Mouse (Mus musculus) MEL (cell line): ENCODE measurements around the gene Caml. TPM values are rescaled to one million over a fixed set of nuclear protein-coding genes. Genes with fewer than 3 reads are reported as not detected.
"Not testable (repeated sequence)": the region's sequence is repeated elsewhere in the genome, so short reads cannot be mapped to it uniquely, and the experiment has no call there.

ENCODE experiments used
- DNase-seq: peaks from one replicate; pipeline ENCODE4 v3.0.0; 2011; ENCODE audit warnings: low read depth, low spot score
- H3K27ac ChIP-seq: 2 replicates; pipeline ENCODE4 v1.5.1; 2012; ENCODE audit warnings: low read depth, mild to moderate bottlenecking, control low read depth, low read length, moderate library complexity; ENCODE audit not compliant: control insufficient read depth
- H3K27me3 ChIP-seq, 2 experiments: fragments of 150-350 bp in 1 of 2; sonication (generic) in 1 of 2; 2 replicates each; pipeline ENCODE4 v1.6.1; 2012; ENCODE audit warnings: low read length in 2 of 2, mild to moderate bottlenecking in 2 of 2, improper control_type of control experiment in 1 of 2, moderate library complexity in 1 of 2; ENCODE audit not compliant: insufficient read depth in 2 of 2, control insufficient read depth in 1 of 2
- H3K36me3 ChIP-seq, 2 experiments: 2 replicates each; pipeline ENCODE4 v1.6.1; 2012 to 2014; ENCODE audit warnings: low read length in 2 of 2, improper control_type of control experiment in 1 of 2, inconsistent platforms in 1 of 2, mild to moderate bottlenecking in 1 of 2; ENCODE audit not compliant: insufficient read depth in 2 of 2, control insufficient read depth in 1 of 2
- H3K4me1 ChIP-seq, 2 experiments: fragments of 150-350 bp in 1 of 2; sonication (generic) in 1 of 2; 2 replicates each; pipeline ENCODE4 v1.6.1; 2012; ENCODE audit warnings: low read length in 2 of 2, improper control_type of control experiment in 1 of 2, mild to moderate bottlenecking in 1 of 2; ENCODE audit not compliant: insufficient read depth in 2 of 2, control insufficient read depth in 1 of 2
- H3K4me3 ChIP-seq, 2 experiments: fragments of 150-350 bp in 1 of 2; sonication (generic) in 1 of 2; 2 replicates each; pipeline ENCODE4 v1.5.1; 2012; ENCODE audit warnings: low read depth in 2 of 2, low read length in 2 of 2, mild to moderate bottlenecking in 2 of 2, moderate library complexity in 2 of 2, control low read depth in 1 of 2, improper control_type of control experiment in 1 of 2; ENCODE audit not compliant: control insufficient read depth in 1 of 2, insufficient read depth in 1 of 2
- H3K79me2 ChIP-seq: 2 replicates; pipeline ENCODE4 v1.6.1; 2012; ENCODE audit warnings: mild to moderate bottlenecking, low read length, moderate library complexity; ENCODE audit not compliant: control insufficient read depth, poor library complexity, insufficient read depth
- H3K9ac ChIP-seq: 2 replicates; pipeline ENCODE4 v1.6.1; 2012; ENCODE audit warnings: low read depth, mild to moderate bottlenecking, control low read depth, low read length, moderate library complexity; ENCODE audit not compliant: control insufficient read depth, poor library complexity, severe bottlenecking
- H3K9me3 ChIP-seq: fragments of 150-350 bp; sonication (generic); replicated peaks from 2 replicates; pipeline ENCODE4 v1.6.1; 2012; ENCODE audit warnings: mild to moderate bottlenecking, low read length, improper control_type of control experiment, moderate library complexity; ENCODE audit not compliant: insufficient read depth
- CTCF ChIP-seq, 3 experiments: IDR thresholded peaks in 2 of 3; conservative IDR thresholded peaks in 1 of 3; 2 replicates each; pipeline ENCODE4 v1.5.1; 2011 to 2012; ENCODE audit warnings: low read length in 3 of 3, low read depth in 2 of 3, mild to moderate bottlenecking in 2 of 3, improper control_type of control experiment in 1 of 3, inconsistent platforms in 1 of 3, mixed read lengths in 1 of 3, moderate library complexity in 1 of 3; ENCODE audit not compliant: control insufficient read depth in 1 of 3, insufficient read depth in 1 of 3, poor library complexity in 1 of 3, severe bottlenecking in 1 of 3
- ELF1 ChIP-seq: IDR thresholded peaks from 2 replicates; pipeline ENCODE4 v1.6.1; 2014; ENCODE audit warnings: low read depth, mild to moderate bottlenecking, inconsistent platforms, low read length, improper control_type of control experiment, moderate library complexity
- GATA1 ChIP-seq: IDR thresholded peaks from 2 replicates; pipeline ENCODE4 v1.6.1; 2011; ENCODE audit warnings: low read depth, low read length, improper control_type of control experiment
- HCFC1 ChIP-seq: IDR thresholded peaks from 2 replicates; pipeline ENCODE4 v1.6.1; 2012; ENCODE audit warnings: low read depth, mild to moderate bottlenecking, inconsistent platforms, low read length, improper control_type of control experiment, moderate library complexity
- MAX ChIP-seq: IDR thresholded peaks from 2 replicates; pipeline ENCODE4 v1.6.1; 2011; ENCODE audit warnings: low read length, improper control_type of control experiment
- MAZ ChIP-seq: IDR thresholded peaks from 2 replicates; pipeline ENCODE4 v1.6.1; 2012; ENCODE audit warnings: low read depth, mild to moderate bottlenecking, inconsistent platforms, low read length, improper control_type of control experiment
- MXI1 ChIP-seq: IDR thresholded peaks from 2 replicates; pipeline ENCODE4 v1.6.1; 2011; ENCODE audit warnings: mild to moderate bottlenecking, low read depth, low read length, improper control_type of control experiment
- MYB ChIP-seq: IDR thresholded peaks from 2 replicates; pipeline ENCODE4 v1.6.1; 2011; ENCODE audit warnings: mild to moderate bottlenecking, low read depth, low read length, improper control_type of control experiment
- POLR2A ChIP-seq, 2 experiments: IDR thresholded peaks; 2 replicates each; pipeline ENCODE4 v1.6.1; 2011 to 2012; ENCODE audit warnings: low read length in 2 of 2, mild to moderate bottlenecking in 2 of 2, control low read depth in 1 of 2, improper control_type of control experiment in 1 of 2, low read depth in 1 of 2, moderate library complexity in 1 of 2; ENCODE audit not compliant: control insufficient read depth in 1 of 2, insufficient read depth in 1 of 2, poor library complexity in 1 of 2
- POLR2AphosphoS2 ChIP-seq: IDR thresholded peaks from 2 replicates; pipeline ENCODE4 v1.6.1; 2011; ENCODE audit warnings: low read length, improper control_type of control experiment
- POLR2AphosphoS5 ChIP-seq: IDR thresholded peaks from 2 replicates; pipeline ENCODE4 v1.6.1; 2012; ENCODE audit warnings: low read depth, borderline replicate concordance, mild to moderate bottlenecking, inconsistent platforms, low read length, moderate library complexity, mixed read lengths
- TCF12 ChIP-seq: IDR thresholded peaks from 2 replicates; pipeline ENCODE4 v1.6.1; 2014; ENCODE audit warnings: low read depth, mild to moderate bottlenecking, inconsistent platforms, low read length, improper control_type of control experiment, moderate library complexity
- USF2 ChIP-seq, 2 experiments: IDR thresholded peaks; 2 replicates each; pipeline ENCODE4 v1.6.1; 2011 to 2012; ENCODE audit warnings: improper control_type of control experiment in 2 of 2, low read length in 2 of 2, borderline replicate concordance in 1 of 2, inconsistent platforms in 1 of 2, low read depth in 1 of 2, mild to moderate bottlenecking in 1 of 2; ENCODE audit not compliant: insufficient read depth in 1 of 2
- polyA plus RNA-seq, 2 experiments: library from polyadenylated mRNA; stranded (reverse) in 1 of 2; unstranded in 1 of 2; fragments of >175 nt in 1 of 2; fragments of >200 nt in 1 of 2; gene quantifications; 2 replicates each; pipeline versions ENCODE4 v1.2.1 to v1.2.4; 2012; ENCODE audit warnings: low replicate concordance in 2 of 2, low read depth in 1 of 2; ENCODE audit not compliant: insufficient read length in 2 of 2, insufficient read depth in 1 of 2, missing spikeins in 1 of 2
- total RNA-seq: library from RNA; depleted of rRNA; stranded (reverse); fragments of 300-350 nt; gene quantifications from 2 replicates; pipeline ENCODE4 v1.2.3, GENCODE M21; 2012

Gene Caml
- total and polyA plus RNA-seq, 3 experiments: 42.5 to 47.1 TPM; not detected in 1

DNA sequence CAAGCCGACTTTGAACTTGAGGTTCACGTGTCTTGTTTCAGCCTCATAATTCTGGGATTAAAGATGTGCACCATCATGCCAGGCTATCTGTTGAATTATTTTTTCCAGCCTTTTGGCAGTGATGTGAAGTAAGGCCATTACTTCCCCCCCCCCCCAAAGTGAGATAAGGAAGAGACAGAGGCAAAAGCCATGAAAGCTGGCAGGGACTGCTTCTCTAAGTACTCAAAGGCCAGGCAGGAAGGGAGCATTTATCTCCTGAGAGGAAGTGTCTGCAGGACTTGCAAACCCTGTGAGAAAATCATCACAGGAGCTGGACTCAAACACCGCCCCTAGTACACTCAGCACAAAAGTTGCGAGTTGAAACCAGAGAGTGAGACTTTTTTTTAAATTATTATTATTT, 3.5 kb upstream of the Caml start:
- Histone ChIP-seq H3K27ac (peak overlapping the region; percentile 11), H3K9ac (no peak overlapping the region), H3K79me2 (peaks cover 11% of the 10 kb centered on the region), H3K36me3 (peaks cover 0 to 25% of the 10 kb centered on the region in 2 experiments; a peak in 2 of 4 replicates), H3K4me1 (peaks cover 0 to 20% of the 10 kb centered on the region in 2 experiments; a peak in 2 of 4 replicates), H3K4me3 (no peak overlapping the region), H3K9me3 (no peaks in the 10 kb centered on the region), H3K27me3 (no peaks in the 10 kb centered on the region)
- TF ChIP-seq MAX (no peak), GATA1 (peak; percentile 55), USF2 (IDR thresholded peaks at IDR 0.05; ENCODE audit: borderline replicate concordance in 1 of 2, insufficient read depth in 1 of 2, low read depth in 1 of 2, low read length in 2 of 2) (no peak), POLR2AphosphoS2 (no peak), HCFC1 (no peak), MAZ (no peak)
- peak; percentile 72 for DNase-seq

DNA sequence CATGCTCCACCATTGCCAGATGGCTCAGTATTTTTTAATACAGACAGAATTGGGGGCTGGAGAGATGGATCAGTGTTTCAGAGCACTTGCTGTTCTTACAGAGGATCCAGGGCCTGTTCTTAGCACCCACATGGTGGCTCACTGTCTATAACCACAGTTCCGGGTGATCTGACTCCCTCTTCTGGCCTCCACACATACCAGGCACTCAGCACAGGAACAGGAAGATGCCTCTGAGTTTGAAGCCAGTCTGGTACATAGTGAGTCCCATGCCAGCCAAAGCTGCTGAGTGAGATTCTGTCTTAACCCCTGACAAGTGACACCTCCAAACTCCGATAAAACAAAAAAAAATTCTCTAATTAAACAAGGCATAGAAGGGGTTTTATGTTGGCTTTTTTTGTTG, 2.5 kb upstream of the Caml start:
- peak; percentile 35; the same call in 1 of the 2 replicates for TF ChIP-seq MAX
- peak in 1 of 3 experiments; percentile 27; a peak in 2 of 6 replicates for TF ChIP-seq CTCF (IDR thresholded peaks at IDR 0.05 in 2 of 3, conservative IDR thresholded peaks at IDR 0.05 in 1 of 3; ENCODE audit: control insufficient read depth in 1 of 3, insufficient read depth in 1 of 3, low read depth in 2 of 3, low read length in 3 of 3, poor library complexity in 1 of 3, severe bottlenecking in 1 of 3)
- TF ChIP-seq MYB: no peak
- TF ChIP-seq ELF1: peak; percentile 59; the same call in 1 of the 2 replicates
- no peak for TF ChIP-seq POLR2AphosphoS5
- TF ChIP-seq POLR2A (IDR thresholded peaks at IDR 0.05; ENCODE audit: control insufficient read depth in 1 of 2, insufficient read depth in 1 of 2, low read depth in 1 of 2, low read length in 2 of 2, poor library complexity in 1 of 2): 0 out of 4 replicates have a peak, but pooled peaks of 1 of the 2 experiments have one; percentile 21
- peak; percentile 36; the same call in 1 of the 2 replicates for TF ChIP-seq MXI1
- TF ChIP-seq, all 39 proteins: peak for 5
- Histone ChIP-seq H3K79me2 (peaks cover 17% of the 10 kb centered on the region), H3K36me3 (peaks cover 0 to 27% of the 10 kb centered on the region in 2 experiments; a peak in 2 of 4 replicates), H3K9me3 (no peaks in the 10 kb centered on the region), H3K27ac (0 out of 2 replicates have a peak overlapping the region, but pooled peaks have one; percentile 0), H3K27me3 (no peaks in the 10 kb centered on the region), H3K4me3 (no peak overlapping the region), H3K4me1 (peaks cover 0 to 16% of the 10 kb centered on the region in 2 experiments; a peak in 2 of 4 replicates), H3K9ac (no peak overlapping the region)
- DNase-seq: peak; percentile 56

DNA sequence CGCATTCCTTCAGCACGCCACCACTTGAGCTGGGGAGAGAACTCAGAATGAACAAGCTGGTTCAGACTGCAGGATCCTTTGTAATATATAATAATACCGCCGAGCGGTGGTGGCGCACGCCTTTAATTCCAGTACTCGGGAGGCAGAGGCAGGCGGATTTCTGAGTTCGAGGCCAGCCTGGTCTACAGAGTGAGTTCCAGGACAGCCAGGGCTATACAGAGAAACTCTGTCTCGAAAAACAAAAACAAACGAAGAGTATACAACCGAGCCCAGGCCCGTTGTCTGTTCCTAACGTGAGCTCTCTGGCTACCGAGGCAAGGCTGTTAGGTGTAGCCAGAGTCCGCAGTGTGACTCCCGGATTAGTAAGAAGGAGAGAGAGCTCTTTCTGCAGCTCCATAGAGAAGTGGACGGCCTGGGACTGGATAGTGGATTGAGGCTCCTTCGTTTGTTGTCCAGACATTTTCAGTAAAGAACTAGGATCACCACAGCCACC, 603 bp upstream of the Caml start:
- peaks cover 0 to 16% of the 10 kb centered on the region in 2 experiments; a peak in 2 of 4 replicates for H3K4me1 ChIP-seq
- peak overlapping the region; percentile 59 to 81 for H3K4me3 ChIP-seq
- not testable (repeated sequence) for DNase-seq, H3K9me3 ChIP-seq, H3K27me3 ChIP-seq
- peaks cover 0 to 27% of the 10 kb centered on the region in 2 experiments; a peak in 2 of 4 replicates for H3K36me3 ChIP-seq
- TF ChIP-seq TCF12: 0 out of 2 replicates have a peak, but pooled peaks have one; percentile 11
- H3K79me2 ChIP-seq: peaks cover 18% of the 10 kb centered on the region
- peak overlapping the region; percentile 83 for H3K27ac ChIP-seq
- peak overlapping the region; percentile 77 for H3K9ac ChIP-seq
